Mouse (Mus musculus) heart, adult 8-10 months (tissue): ENCODE measurements around the gene Ankfn1. TPM values are rescaled to one million over a fixed set of nuclear protein-coding genes. Genes with fewer than 3 reads are reported as not detected.

Experiments
- DNase-seq: peaks from one replicate; pipeline ENCODE4 v3.0.0; 2022; ENCODE audit warnings: low spot score
- total RNA-seq, 4 experiments: library from RNA; stranded (reverse); gene quantifications; 2 replicates each; pipeline ENCODE4 v1.2.4; 2022

Gene Ankfn1
- total RNA-seq, 4 experiments from 2014 or later = not detected

GRCm38 (mm10) chr11:89676922-89677321 is 100.5 kb downstream of the Ankfn1 start:
- no peak for DNase-seq

DNA sequence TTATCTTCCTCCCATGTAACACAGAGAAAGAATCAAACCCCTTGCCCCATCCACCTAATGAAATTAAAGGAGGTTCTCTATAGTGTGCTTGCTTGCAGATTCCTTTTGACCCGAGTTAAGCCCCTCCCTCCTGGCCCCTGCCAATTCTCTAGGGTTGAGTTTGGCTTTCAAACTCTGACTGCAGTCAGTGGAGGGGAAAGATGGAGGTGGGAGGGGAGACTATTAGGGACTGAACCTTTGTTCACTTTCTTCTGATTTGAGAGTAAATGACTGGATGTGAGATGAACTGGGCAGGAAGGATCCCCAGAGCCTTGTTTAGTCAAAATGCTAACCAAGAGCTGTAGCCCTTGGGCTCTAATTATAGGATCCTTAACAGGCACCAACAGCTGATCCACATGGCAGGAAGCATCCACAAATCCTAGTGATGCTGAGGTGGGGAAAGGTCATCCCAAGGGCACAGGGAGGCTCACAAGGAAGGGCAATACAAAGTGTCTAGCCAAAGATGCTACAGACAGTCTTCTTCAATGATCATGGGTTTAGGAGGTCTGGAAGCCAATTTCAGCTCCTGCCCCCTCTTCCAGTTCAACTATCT is 103.4 kb downstream of the Ankfn1 start:
- DNase-seq = no peak

GRCm38 (mm10) chr11:89672510-89673085 is 104.9 kb downstream of the Ankfn1 start:
- no peak for DNase-seq

DNA sequence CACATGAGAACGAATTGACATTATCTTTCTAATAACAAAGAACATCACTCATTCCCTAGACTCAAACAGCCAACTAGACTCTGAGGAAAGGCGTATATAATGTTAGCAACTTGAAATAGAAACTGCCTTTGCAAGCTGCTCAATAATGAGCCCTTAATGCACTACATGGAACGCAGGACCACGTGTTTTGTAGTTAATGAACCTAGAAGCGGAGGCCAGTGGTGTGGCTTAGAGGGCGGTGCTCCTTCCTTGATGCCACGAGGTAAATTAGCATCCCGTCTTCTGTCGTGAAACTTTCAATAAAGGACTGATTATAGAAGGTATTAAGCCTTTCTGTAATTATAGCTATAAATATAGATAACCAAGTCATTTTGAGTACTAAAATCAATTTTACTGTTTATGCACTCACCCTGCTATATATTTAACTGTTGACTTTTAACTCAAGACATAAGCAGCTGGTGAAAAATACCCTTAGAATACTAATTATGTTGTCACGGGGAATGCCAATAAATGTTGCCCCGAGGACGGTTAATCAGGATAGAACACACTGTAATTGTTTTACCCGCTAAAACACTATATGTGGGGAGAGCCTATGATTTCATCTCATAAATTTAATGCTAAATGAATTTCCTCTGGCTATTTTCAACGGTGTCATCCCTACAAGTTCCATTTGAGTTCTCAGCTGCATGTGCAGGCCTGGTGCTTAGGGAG is 112.1 kb downstream of the Ankfn1 start:
- DNase-seq = no peak

- DNase-seq = no peak
These were observed 118.4 kb downstream of the Ankfn1 start for GRCm38 (mm10) chr11:89659048-89659447.

GRCm38 (mm10) chr11:89656556-89656955 is 120.9 kb downstream of the Ankfn1 start:
- DNase-seq = no peak

- no peak for DNase-seq
These were observed 141.7 kb downstream of the Ankfn1 start for GRCm38 (mm10) chr11:89635740-89636139.

- no peak for DNase-seq
These were observed 146.1 kb downstream of the Ankfn1 start for GRCm38 (mm10) chr11:89631315-89631714.

DNA sequence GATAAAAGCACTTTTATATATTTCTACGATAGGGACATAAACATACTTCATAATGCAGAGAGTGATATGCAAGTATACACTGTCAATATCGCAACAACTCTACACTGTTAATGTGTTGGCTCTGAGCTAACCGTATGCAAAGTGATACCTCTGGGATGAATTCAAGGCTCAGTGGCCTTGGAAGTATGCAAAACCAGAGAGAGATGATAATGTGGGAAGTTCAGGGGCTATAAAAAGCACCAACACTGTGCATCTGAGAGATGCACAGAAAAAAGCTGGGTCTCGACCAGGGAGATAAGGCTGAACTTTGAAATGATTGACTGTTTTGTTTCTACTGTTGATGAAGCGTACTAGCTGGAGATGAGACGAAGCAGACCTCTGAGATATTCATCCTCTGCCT is 148.9 kb downstream of the Ankfn1 start:
- DNase-seq = no peak

DNA sequence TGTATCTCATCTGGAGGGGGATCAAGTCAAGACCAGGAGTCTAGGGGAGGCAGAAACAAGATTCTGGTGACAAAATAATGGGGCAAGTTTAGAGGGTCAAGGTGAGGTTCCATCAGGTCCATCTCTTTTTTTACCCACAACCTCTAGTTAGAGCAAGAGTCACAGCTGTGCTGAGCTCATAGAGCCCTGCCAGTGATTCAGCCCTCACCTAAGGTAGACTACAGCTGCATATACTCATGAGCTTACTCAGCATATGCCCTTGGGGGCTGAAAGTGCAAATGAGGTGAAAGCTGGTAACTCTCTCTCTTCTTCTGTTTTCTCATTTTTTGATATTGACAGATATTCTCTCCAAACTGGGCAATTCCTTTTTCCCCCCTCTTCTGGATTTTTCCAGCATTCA is 150.2 kb downstream of the Ankfn1 start:
- DNase-seq = no peak

DNA sequence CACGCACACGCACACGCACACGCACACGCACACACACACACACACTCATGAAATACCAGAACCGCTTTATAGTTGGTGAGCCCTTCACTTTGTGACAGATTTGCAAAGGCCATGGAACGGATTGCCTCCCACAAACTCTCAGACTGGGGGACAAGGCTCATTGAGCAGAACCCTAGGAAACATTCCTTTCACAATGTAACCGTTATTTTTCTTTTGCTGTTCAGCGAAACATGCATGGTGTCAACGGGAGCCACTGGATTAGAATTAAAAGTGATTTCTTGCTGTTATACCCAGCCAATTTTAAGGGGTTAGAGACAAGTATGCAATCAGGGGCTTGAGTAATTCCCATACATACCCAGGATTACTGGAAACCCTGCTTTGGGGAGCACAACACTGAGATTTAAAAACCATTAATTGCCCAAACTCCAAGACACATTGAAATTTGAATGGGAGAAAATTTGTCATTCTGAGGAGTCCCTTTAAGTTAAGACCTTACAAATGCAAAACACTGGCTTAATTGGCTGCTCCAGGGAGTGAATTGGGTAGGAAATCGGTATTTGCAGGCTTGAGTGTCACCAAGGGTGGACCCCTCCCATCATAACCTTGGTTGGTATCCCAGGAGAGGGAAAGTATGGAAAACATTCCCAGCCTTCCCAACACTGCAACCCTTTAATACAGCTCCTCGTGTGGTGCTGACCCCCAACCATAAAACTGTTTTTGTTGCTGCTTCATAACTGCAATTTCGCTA is 153.6 kb downstream of the Ankfn1 start:
- no peak for DNase-seq

GRCm38 (mm10) chr11:89619955-89620354 is 157.5 kb downstream of the Ankfn1 start:
- DNase-seq = no peak

DNA sequence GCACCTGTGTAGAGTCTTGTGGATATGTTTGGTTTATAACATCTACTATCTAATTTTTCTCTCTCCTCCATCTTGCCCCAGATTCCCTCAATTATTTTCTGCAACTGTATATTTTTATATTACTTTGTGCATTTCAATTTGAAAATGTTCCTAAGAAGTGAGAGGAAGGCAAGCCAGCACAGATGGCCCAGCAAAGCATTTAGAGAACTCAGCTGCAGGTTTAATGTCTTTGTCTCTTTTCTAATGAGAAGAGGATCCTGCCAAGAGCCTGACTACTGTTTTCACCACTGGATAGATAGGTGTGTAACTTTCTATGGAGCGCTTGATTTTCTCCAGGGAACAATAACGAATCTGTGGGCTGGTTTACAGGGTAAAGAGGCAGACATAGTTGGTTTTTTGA is 161.6 kb downstream of the Ankfn1 start:
- no peak for DNase-seq

GRCm38 (mm10) chr11:89611596-89611995 is 165.9 kb downstream of the Ankfn1 start:
- DNase-seq = no peak

GRCm38 (mm10) chr11:89608071-89608470 is 169.4 kb downstream of the Ankfn1 start:
- no peak for DNase-seq

DNA sequence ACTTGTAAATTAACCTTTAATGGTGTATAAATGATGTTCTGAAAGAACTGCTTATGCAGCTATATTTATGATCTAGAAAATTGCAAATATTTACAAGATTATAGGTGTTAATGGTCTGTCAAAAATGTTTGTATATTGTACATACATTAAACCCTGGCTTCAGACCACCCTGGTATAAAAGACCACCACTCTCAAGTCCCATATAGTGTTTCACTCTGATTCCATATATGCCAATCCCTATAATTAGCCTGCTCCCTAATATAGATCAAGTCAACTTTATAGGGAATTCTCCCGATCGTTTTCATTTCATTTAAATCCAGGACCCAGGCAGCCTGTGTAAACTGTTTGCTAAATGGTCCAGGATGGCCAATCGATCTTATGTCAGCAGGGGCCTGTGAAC is 170.2 kb downstream of the Ankfn1 start:
- no peak for DNase-seq

DNA sequence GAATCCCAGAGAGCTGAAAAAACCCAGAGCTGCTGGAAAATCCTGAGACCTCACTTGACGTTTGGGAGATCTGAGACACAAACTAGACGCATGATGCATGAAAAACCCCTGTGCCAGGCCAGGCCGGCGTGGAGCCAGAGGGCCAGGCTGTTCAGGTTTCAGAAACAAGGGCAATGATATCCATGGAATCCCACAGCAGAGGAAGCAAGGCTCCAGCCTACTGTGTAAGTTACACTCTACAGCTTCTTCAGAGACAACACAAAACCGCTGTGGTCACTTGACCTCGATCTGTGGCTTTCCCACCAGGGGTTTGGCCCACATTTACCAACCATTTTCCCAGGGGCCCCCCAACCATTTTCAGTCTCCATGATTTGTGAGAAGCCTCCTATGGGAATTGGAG is 171.1 kb downstream of the Ankfn1 start:
- DNase-seq = no peak

GRCm38 (mm10) chr11:89602966-89603365 is 174.5 kb downstream of the Ankfn1 start:
- DNase-seq = no peak

DNA sequence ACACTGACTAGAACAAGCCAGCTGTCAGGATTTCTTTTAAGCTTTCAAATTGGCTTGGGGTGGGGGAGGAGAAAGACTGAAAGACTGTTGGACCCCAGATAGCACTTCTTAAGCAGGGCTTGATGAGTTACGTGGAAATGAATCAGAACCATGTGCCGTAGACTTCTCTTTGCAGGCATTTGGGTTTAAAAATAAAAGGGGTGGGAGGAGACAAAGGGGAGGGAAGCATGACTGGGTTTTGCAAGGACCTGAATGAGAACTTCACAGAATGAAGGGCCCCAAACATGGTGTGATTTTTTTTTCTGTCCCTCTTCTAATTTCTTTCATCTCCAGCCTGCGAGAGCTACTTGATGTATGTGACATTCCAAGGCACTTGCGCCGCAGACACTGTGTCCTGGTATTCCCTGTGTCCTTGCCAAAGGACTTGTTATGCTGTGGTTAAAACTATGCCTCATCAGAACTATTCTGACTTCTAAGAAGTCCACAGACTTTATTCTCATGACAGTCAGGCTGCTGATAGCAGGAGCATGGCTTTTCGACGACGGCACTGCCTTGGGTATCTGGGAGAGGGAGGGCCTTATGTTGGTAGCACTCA is 176.4 kb downstream of the Ankfn1 start:
- DNase-seq = no peak

DNA sequence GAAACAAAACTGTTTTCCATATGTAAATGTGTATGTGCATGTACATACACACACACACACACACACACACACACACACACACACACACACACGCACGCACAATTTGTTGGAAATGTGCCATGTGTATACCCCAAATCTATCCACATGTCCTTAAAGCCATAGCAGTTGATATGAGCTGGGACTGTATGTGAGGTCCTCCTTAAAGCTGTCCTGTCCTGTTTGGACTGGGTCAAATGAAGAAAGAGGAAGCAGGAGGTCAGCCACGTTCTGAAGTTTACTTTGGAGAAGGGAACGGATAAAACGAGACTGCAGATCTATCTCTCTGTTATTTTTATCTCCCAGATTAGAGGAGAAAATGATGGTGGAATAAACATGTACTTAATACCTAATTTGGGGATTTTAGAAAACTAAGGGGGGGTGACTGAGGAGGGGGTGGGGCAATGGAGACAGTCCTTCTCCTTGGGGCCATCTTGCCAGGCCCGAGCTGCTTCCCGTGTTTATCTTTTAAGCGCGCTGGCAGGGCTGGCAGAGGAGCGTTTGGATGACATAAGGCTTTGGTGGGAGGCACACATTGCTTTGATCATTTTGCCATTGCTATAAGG is 187.1 kb downstream of the Ankfn1 start:
- DNase-seq = no peak

GRCm38 (mm10) chr11:89586341-89586740 is 191.1 kb downstream of the Ankfn1 start:
- DNase-seq = no peak

DNA sequence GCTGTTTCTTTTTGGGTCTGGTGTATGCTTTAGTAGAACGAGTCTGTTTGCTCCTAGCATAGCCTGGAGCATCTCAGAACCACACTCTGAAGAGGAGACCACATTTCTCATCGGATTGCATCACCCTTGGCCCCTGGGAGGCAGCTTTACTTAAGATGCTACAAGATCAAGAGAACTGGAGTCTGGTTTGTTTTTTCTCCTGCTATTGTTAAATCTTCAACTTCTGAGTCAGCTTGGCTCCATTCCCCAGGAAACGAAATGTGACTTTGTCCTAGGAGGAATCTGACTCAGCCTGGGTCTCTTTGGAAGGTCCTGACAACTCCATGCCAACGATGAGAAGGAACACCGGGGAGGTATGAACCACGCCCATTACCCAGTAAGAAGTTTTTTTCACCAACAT is 197.6 kb downstream of the Ankfn1 start:
- DNase-seq = no peak
